Mouse (Mus musculus) stomach, embryonic 15.5 days (tissue): ENCODE results near the gene Vmn1r48. TPM values are rescaled to one million over a fixed set of nuclear protein-coding genes. Genes with fewer than 3 reads are reported as not detected.
"Not testable (repeated sequence)": the region's sequence is repeated elsewhere in the genome, so short reads cannot be mapped to it uniquely, and the experiment has no call there.

Experiments
- ATAC-seq: fragments of 200-750 bp; cut with Nextera tagmentation; 2 replicates; pipeline ENCODE4 v1.8.0; 2017; ENCODE audit warnings: low read depth, moderate number of reproducible peaks, moderate TSS enrichment; ENCODE audit not compliant: insufficient read depth, low FRiP score
- H3K27ac ChIP-seq: fragments of 300-500 bp; sonication (generic); 2 replicates; pipeline ENCODE4 v1.5.1; 2015; ENCODE audit warnings: mild to moderate bottlenecking, inconsistent platforms
- H3K27me3 ChIP-seq: fragments of 300-500 bp; sonication (generic); replicated peaks from 2 replicates; pipeline ENCODE4 v1.6.1; 2015; ENCODE audit warnings: inconsistent platforms
- H3K36me3 ChIP-seq: fragments of 300-500 bp; sonication (generic); 2 replicates; pipeline ENCODE4 v1.6.1; 2015; ENCODE audit warnings: inconsistent platforms
- H3K4me1 ChIP-seq: fragments of 300-500 bp; sonication (generic); 2 replicates; pipeline ENCODE4 v1.6.1; 2015; ENCODE audit warnings: inconsistent platforms
- H3K4me2 ChIP-seq: fragments of 300-500 bp; sonication (generic); 2 replicates; pipeline ENCODE4 v1.6.1; 2015; ENCODE audit warnings: mild to moderate bottlenecking, inconsistent platforms
- H3K4me3 ChIP-seq: fragments of 300-500 bp; sonication (generic); replicated peaks from 2 replicates; pipeline ENCODE4 v1.5.1; 2015; ENCODE audit warnings: inconsistent platforms
- H3K9ac ChIP-seq: fragments of 300-500 bp; sonication (generic); 2 replicates; pipeline ENCODE4 v1.6.1; 2015; ENCODE audit warnings: inconsistent platforms
- H3K9me3 ChIP-seq: fragments of 300-500 bp; sonication (generic); 2 replicates; pipeline ENCODE4 v1.6.1; 2016; ENCODE audit warnings: inconsistent platforms
- WGBS: fragments of 180-500 bp; shearing (Covaris S2); methylation state at CpG from one replicate; pipeline ENCODE4 v1.1.7; 2015; 5-methylcytosine and 5-hydroxymethylcytosine counted together
- polyA plus RNA-seq: library from polyadenylated mRNA; unstranded; fragments of >200 nt; fragmentation: Nextera tagmentation; extraction: Ambion mirVana; gene quantifications from 2 replicates; pipeline ENCODE4 v1.2.1, GENCODE M21; 2015

The Vmn1r48 gene
- polyA plus RNA-seq: not detected in 2 replicates

DNA sequence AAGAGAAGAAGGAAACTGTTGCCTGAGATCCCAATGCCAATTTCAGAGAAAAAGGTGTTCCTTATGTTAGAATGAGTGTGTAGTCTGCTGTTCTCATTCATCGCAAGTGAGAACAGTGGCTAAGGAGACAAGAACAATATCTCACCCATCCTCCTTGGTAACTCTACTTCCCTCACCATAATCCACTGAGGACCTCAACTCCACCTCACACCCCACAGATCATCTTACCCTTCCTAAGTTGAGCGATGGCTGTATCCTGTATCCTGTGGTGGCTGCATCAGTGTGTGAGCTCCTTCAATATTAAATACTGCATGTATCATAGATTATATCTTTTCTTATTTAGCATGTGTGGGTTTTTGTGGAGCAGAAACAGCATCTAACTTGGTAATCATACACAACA, at the start of gene Vmn1r48:
TSS of gene Vmn1r48 (minus strand) at position 101 of the 400 bp plus-strand sequence.
- WGBS: no CpG with 5 or more reads among the region's 2 CpGs

GRCm38 (mm10) chr6:90078406-90078805, 41.8 kb upstream of the Vmn1r48 start, which contains the start of gene Vmn1r49:
Vmn1r49 (minus strand) TSS chr6:90078506.
- no peak for ATAC-seq
- Histone ChIP-seq H3K9ac (no peak within 1 kb of the TSS), H3K27me3 (no peaks in the 10 kb centered on the region), H3K9me3 (no peaks in the 10 kb centered on the region), H3K4me1 (no peaks in the 10 kb centered on the region), H3K4me3 (no peak within 1 kb of the TSS), H3K27ac (no peak within 1 kb of the TSS), H3K4me2 (no peak within 1 kb of the TSS), H3K36me3 (no peaks in the 10 kb centered on the region)
- WGBS: 75% methylated on average over 4 of the region's 4 CpGs

More for the DNA sequence above, at the start of gene Vmn1r48:
- not testable (repeated sequence) for H3K4me3 ChIP-seq, H3K36me3 ChIP-seq, ATAC-seq, H3K4me2 ChIP-seq, H3K9me3 ChIP-seq, H3K4me1 ChIP-seq, H3K27ac ChIP-seq, H3K27me3 ChIP-seq, H3K9ac ChIP-seq

- H3K4me1 ChIP-seq, H3K4me2 ChIP-seq, H3K27me3 ChIP-seq, ATAC-seq, H3K4me3 ChIP-seq, H3K9me3 ChIP-seq, H3K27ac ChIP-seq, H3K9ac ChIP-seq, H3K36me3 ChIP-seq: not testable (repeated sequence)
- 100% methylated on average over 1 of the region's 1 CpGs for WGBS
These were observed 20.8 kb downstream of the Vmn1r48 start, which contains the start of gene Vmn1r47 for GRCm38 (mm10) chr6:90015847-90016246. Vmn1r47 (plus strand) TSS chr6:90016147.

DNA sequence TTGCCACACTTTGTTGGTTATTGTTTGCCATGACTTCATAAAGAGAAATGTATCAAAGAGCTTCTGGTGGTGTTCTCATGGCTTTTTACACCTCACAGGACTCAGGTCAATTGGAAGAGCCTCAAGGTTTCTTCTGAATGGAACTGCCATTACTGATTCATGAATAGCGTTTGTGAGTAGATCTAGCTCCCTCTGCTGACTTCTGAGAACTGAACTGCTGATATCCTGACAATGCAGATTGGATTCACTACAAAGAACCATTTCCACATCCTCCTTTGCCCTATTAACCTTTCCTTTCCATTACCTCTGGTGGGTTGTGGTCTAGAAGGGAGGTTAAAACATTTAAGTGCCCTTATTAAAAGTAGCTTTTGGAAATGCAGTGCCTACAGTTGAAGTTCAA, 50.7 kb downstream of the Vmn1r48 start:
- H3K4me3 ChIP-seq: no peak overlapping the region

More for the DNA sequence above, 50.7 kb downstream of the Vmn1r48 start:
- H3K27me3 ChIP-seq: no peaks in the 10 kb centered on the region
- H3K36me3 ChIP-seq: no peaks in the 10 kb centered on the region
- no peaks in the 10 kb centered on the region for H3K4me1 ChIP-seq
- H3K9ac ChIP-seq: no peak overlapping the region
- H3K9me3 ChIP-seq: no peaks in the 10 kb centered on the region
- ATAC-seq: no peak
- H3K27ac ChIP-seq: no peak overlapping the region
- H3K4me2 ChIP-seq: no peak overlapping the region
- 22% methylated on average over 1 of the region's 1 CpGs for WGBS

Other genes with a start within 250 kb of the Vmn1r48 start
- gene Vmn1r42, start 160.4 kb downstream of the Vmn1r48 start, polyA plus RNA-seq: not detected in 2 replicates
- gene Vmn1r43, start 160.4 kb downstream of the Vmn1r48 start, polyA plus RNA-seq: 0.01 TPM in 2 replicates
- not detected in 2 replicates for gene Vmn1r44, start 153.2 kb downstream of the Vmn1r48 start, polyA plus RNA-seq
- gene Vmn1r45, start 96.2 kb downstream of the Vmn1r48 start, polyA plus RNA-seq: not detected in 2 replicates
- not detected in 2 replicates for gene Vmn1r46, start 67.5 kb downstream of the Vmn1r48 start, polyA plus RNA-seq
- gene Vmn1r47, start 20.7 kb downstream of the Vmn1r48 start, polyA plus RNA-seq: not detected in 2 replicates
- gene Vmn1r49, start 41.7 kb upstream of the Vmn1r48 start, polyA plus RNA-seq: not detected in 2 replicates
- gene Vmn1r50, start 64.6 kb upstream of the Vmn1r48 start, polyA plus RNA-seq: not detected in 2 replicates
- 0.03 TPM in 1 of 2 replicates, not detected in the other for gene Vmn1r51, start 85.8 kb upstream of the Vmn1r48 start, polyA plus RNA-seq
- not detected in 2 replicates for gene Vmn1r52, start 138.0 kb upstream of the Vmn1r48 start, polyA plus RNA-seq
- gene V1ra8, start 166.0 kb upstream of the Vmn1r48 start, polyA plus RNA-seq: not detected in 2 replicates
- gene Vmn1r53, start 187.6 kb upstream of the Vmn1r48 start, polyA plus RNA-seq: not detected in 2 replicates
- gene Vmn1r54, start 209.5 kb upstream of the Vmn1r48 start, polyA plus RNA-seq: not detected in 2 replicates